Mouse (Mus musculus) olfactory bulb, adult 2 months (tissue): ENCODE measurements around the gene Gm21833.

Experiments used
- CTCF ChIP-seq: fragments of 200-500 bp; IDR thresholded peaks from 2 replicates; pipeline ENCODE4 v1.5.1; 2012; ENCODE audit warnings: low read depth, mild to moderate bottlenecking, low read length, moderate library complexity; ENCODE audit not compliant: insufficient read depth
- POLR2A ChIP-seq: fragments of 200-500 bp; IDR thresholded peaks from 2 replicates; pipeline ENCODE4 v1.6.1; 2012; ENCODE audit warnings: mild to moderate bottlenecking, low read depth, low read length, moderate library complexity; ENCODE audit not compliant: insufficient read depth

DNA sequence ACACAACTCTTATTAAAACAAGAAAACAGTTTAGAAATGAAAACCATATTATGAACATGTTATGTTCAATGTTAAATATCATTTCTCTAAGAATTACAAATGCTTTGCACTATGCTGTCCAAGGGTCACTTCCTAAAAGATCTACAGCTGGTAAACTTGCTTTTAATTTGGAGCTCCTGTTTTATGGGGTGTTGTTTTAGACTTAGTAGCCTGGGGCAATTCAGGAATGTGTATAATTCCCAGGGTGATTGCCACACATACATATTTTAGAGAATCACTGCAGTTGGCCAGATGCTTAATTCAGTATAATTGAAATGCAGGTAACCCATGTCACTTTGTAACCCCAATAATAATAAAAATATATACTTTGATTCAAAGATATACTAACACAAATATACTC, 12.9 kb upstream of the Gm21833 start:
- TF ChIP-seq POLR2A (no peak), CTCF (no peak)
